Mouse (Mus musculus) spleen, postnatal 14 days (tissue): Measurements from ENCODE around the gene Ak2.

Experiments used
- DNase-seq, 2 experiments: peaks; one replicate each; pipeline ENCODE4 v3.0.0; 2021 to 2022; ENCODE audit warnings: low spot score in 2 of 2

The Ak2 gene

GRCm38 (mm10) chr4:128971065-128971694 is 20.6 kb upstream of the Ak2 start:
- peak; percentile 54 to 75 for DNase-seq

DNA sequence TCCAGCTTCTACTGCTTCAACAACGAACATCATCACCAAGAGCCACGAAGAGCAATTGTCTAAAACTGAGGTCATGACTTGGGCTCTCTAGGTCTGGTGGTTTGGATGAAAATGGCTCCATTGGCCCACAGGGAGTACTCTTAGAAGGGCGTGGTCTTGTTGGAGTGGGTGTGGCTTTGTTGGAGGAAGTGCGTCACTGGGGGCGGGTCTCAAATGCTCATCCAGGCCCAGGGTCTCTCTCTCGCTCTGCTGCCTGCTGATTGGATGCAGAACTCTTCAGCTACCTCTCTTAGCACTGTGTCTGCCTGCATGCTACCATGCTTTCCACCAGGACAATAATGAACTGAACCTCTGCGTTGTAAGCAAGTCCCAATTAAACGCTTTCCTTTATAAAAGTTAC is 17.1 kb upstream of the Ak2 start:
- no peak for DNase-seq

- DNase-seq, result no peak
Measured at GRCm38 (mm10) chr4:128976577-128976976, 15.2 kb upstream of the Ak2 start.

DNA sequence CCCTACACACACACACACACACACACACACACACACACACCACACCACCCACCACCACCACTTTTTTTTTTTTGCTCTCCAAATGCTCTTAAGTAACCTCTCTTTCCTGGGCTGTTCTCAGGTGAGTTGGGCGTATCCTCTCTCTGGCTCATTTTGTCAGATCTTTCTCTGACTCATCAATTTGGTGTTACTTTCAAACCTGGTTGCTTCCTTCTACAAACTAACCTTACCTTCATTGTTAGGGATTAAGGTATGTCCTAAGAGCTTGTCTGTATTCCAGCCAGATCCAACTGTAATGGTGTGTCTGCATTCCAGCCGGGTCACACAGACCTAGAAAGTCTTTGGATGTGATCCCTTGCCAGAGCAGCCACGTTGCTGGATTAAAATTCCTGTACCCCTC is 14.5 kb upstream of the Ak2 start:
- no peak for DNase-seq

GRCm38 (mm10) chr4:128978634-128979033 is 13.1 kb upstream of the Ak2 start:
- DNase-seq, result no peak

GRCm38 (mm10) chr4:128980890-128981832 is 10.6 kb upstream of the Ak2 start:
- DNase-seq, result no peak

DNA sequence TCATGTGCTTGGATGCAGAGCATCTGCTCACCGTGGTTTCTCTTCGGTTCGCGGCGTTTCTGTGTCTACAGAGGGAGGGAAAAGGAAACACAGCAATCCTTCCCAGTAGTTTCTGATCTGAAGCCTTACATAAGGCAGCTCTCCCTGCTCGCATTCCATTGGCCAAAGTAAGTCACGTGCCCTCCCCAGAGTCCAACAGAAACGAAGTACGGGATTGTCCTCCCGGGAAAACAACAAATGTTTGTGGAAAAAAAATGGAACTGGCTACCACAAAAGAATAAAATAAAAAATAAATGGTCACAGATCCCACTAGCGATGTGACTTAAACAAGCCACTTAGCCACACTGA is 10.0 kb upstream of the Ak2 start:
- no peak for DNase-seq

- DNase-seq, result no peak
Measured at GRCm38 (mm10) chr4:128983151-128983550, 8.6 kb upstream of the Ak2 start.

DNA sequence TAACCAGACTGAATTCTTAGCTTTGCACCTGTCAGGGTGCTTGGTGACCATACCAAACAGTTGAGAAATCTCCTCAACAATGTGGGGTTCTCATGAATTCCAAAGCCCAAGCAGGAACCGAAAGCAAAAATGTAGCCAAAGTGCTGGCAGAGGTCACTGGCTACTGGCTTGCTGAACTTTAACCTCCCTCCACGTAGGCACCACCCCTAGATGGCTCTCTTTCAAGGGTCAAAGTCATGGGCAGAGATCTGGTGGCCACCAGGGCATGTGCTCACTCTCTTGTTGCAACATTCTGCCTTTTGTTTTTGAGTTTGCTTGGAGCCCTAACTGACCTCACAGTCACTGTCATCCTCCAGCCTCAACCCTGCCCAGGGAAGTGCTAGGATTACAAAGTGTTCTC is 8.1 kb upstream of the Ak2 start:
- no peak for DNase-seq

DNA sequence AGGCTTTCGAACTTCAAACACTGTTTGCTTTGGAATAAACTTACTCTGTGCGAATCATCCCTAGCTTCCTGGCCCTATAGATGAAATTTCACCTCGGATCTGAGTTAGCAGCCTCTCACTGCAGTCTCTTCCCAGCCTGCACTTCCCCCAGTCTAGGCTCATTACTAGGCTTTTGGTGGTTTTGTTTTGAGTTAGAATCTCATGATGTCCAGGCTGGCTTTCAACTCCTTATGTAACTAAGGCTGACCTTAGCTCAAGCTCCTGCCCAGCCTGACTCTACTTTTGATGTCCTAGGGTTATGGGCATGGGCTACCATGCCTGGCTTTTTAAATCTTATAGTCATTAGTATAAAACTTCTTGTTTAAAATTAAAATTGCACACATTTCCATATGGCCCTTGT is 7.2 kb upstream of the Ak2 start:
- DNase-seq, result no peak

- no peak for DNase-seq
Measured at GRCm38 (mm10) chr4:128988911-128989310, 2.8 kb upstream of the Ak2 start.

- DNase-seq, result no peak
Measured at GRCm38 (mm10) chr4:128989678-128990077, 2.1 kb upstream of the Ak2 start.

- no peak for DNase-seq
Measured at GRCm38 (mm10) chr4:128992176-128992575, 418 bp downstream of the Ak2 start.

DNA sequence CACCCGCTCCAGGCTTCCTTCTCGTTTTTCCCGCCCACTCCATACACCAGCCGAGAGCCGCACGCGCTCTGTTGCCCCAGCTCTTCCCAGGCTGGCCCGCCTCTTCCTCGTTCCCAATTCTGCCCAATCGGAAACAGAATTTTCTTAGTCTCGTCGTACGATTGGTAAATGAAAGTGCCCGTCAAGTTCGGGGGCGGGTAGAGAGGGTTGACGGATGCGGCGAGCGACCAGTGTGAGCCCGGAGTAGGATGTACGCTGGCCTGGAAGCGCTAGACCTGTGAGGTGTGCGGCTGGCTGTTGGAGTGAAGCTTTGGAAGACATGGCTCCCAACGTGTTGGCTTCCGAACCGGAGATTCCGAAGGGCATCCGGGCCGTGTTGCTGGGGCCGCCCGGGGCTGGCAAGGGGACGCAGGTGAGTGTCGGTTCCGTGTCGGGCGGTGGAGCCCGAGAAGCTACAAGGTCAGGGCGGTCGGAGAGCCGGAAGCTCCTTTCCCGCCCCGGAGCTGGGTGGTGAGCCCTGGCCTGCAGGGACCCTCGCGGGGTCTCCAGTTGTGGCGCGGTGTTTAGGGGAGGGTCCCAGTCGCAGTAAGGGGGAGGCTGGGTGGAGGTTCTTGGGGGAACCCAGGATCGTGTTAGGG is 1.4 kb downstream of the Ak2 start:
- DNase-seq, result peak; percentile 90 to 91

- no peak for DNase-seq
Measured at GRCm38 (mm10) chr4:128993675-128994074, 1.9 kb downstream of the Ak2 start.

DNA sequence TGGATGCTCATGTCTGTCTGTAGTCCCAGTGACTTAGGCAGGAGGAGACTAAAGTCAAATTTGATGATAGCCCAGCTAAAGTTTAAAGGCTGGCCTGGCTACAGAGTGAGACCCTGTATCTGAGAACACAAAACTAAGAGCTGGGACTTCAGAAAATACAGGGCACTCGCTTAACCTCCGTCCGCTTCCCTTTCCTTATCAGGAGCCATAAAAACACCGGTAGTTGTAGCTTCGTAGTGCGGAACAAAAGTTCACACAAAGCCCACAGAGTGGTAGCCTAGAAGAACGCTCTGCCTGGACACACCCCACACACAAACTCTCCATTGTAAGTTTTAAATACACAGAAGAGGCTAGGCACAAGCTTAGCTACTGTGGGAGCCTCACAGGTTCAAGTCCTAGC is 3.5 kb downstream of the Ak2 start:
- no peak for DNase-seq

GRCm38 (mm10) chr4:128997258-128997657 is 5.5 kb downstream of the Ak2 start:
- DNase-seq, result no peak

- no peak for DNase-seq
Measured at GRCm38 (mm10) chr4:128998401-128998800, 6.6 kb downstream of the Ak2 start.

DNA sequence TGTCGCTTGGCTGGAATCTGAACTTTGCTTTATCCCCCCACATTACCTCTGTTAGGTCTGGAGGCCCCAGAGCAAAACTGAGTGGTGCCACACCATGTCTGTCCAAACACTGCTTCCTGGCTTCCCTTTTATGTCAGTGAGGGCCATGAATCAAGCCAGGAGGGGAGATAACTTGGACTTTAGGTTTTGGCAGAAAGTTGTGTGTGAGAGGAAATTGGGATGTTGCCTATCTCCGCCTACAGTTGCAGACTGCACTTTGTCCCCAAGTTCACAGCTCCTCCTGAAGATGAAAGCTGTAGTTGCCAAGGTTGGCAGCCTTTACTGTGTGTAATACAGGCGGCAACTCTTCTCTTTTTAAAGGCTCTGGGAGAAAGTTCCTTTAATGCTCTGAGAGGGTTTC is 9.0 kb downstream of the Ak2 start:
- no peak for DNase-seq

- no peak for DNase-seq
Measured at GRCm38 (mm10) chr4:129003720-129004119, 12.0 kb downstream of the Ak2 start.

DNA sequence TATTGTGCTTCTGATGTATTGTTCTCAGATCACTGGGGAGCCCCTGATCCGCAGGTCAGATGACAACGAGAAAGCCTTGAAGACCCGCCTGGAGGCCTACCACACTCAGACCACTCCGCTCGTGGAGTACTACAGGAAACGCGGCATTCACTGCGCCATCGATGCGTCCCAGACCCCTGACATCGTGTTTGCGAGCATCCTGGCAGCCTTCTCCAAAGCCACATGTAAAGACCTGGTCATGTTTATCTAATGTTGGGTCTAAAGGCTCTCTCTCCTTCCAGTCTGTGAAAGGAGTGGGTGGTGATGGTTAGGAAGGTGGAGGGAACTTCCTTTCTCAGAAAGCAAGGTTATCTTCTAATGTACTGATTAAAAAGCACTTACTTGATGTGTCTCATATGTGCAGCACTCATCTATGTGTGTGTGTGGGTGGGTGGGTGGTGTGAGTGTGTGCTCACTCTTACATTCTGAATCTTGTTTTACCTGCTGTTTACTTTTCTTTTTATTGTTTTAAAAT is 16.3 kb downstream of the Ak2 start:
- DNase-seq, result no peak

GRCm38 (mm10) chr4:129008672-129009071 is 16.9 kb downstream of the Ak2 start:
- DNase-seq, result no peak

DNA sequence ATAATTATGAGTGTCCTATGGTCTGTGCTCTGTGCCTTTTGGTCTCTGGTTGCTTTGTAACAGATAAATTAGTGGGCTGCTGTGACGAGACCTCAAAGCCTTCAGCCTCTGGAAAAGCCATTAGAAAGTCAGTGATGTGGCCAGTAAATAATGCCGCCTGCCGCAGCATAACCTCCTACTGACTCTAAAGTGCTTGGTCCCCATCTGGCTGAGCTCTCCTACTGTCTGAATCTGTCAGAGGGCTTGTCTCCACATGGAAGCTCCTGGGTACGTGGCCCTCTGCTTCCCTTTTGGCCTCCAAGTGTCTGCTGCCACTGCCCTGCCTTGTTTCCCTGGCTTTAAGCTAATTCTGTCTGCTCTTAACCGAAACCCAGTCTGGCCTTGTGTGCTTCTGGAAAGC is 17.8 kb downstream of the Ak2 start:
- DNase-seq, result no peak
